Mouse (Mus musculus) lung, adult 2 months (tissue): ENCODE measurements around the gene Depdc1b.

ENCODE experiments used
- CTCF ChIP-seq: fragments of 200-500 bp; IDR thresholded peaks from 2 replicates; pipeline ENCODE4 v1.5.1; 2011; ENCODE audit warnings: mild to moderate bottlenecking, low read length, control low read depth; ENCODE audit not compliant: insufficient read depth
- POLR2A ChIP-seq: fragments of 200-500 bp; IDR thresholded peaks from 2 replicates; pipeline ENCODE4 v1.6.1; 2011; ENCODE audit warnings: low read depth, mild to moderate bottlenecking, control low read depth, low read length, borderline replicate concordance; ENCODE audit errors: extremely low read depth

GRCm38 (mm10) chr13:108426322-108426721 is 110.2 kb downstream of the Depdc1b start:
- no peak for TF ChIP-seq POLR2A
- TF ChIP-seq CTCF: no peak
